Mouse (Mus musculus) neural tube, embryonic 10.5 days (tissue): Measurements from ENCODE around the gene Shd.

Source experiments
- DNase-seq: peaks from one replicate; pipeline ENCODE4 v3.0.0-alpha.2; 2017; ENCODE audit warnings: low spot score; ENCODE audit errors: extremely low spot score

The Shd gene

DNA sequence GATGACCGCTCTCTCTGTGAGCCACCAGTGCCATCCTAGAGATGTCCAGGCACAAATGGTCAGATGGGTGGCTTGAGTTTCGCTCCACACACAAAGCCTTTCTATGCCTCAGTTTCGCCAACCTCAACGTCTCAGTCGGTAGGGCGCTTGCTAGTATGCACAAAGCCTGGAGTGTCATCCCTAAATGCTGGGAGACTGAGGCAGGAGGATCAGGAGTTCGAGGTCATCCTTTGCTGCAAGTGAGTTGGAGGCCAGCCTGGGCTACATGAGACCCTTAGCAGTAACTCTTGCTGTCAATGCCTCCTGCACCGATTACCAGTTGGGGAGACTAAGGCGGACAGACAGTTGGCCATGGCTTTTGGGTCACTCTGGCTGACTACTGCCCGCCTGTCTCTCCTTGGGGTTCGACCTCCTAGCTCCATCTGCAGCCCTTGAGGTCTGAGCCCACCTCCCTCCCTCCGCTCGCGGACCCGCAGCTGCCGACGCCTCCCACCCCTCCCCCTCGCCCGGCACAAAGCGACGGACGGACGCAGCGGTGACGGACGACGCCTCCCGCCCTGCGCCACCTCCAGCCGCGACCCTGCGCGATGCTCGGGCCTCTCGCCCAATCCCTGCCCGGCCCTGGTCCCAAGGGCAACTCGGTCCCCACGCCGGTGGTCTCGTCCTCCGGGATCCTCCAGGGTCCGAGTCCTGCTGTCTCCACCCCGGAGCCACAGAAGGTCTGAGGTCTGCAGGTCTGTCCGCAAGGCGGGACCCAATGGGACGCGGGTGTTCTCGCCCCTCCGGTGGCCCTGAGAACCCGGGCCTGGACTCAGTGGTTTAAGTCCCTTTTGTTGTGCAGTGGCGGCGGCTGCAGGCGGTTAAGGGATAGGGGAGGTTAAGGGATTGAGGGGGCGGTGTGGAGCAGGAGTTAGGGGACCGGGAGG lies at the start of gene Shd:
Gene Shd, plus strand, starts transcription at position 502 of the 926 bp plus-strand sequence.
- DNase-seq, result peak; percentile 83

DNA sequence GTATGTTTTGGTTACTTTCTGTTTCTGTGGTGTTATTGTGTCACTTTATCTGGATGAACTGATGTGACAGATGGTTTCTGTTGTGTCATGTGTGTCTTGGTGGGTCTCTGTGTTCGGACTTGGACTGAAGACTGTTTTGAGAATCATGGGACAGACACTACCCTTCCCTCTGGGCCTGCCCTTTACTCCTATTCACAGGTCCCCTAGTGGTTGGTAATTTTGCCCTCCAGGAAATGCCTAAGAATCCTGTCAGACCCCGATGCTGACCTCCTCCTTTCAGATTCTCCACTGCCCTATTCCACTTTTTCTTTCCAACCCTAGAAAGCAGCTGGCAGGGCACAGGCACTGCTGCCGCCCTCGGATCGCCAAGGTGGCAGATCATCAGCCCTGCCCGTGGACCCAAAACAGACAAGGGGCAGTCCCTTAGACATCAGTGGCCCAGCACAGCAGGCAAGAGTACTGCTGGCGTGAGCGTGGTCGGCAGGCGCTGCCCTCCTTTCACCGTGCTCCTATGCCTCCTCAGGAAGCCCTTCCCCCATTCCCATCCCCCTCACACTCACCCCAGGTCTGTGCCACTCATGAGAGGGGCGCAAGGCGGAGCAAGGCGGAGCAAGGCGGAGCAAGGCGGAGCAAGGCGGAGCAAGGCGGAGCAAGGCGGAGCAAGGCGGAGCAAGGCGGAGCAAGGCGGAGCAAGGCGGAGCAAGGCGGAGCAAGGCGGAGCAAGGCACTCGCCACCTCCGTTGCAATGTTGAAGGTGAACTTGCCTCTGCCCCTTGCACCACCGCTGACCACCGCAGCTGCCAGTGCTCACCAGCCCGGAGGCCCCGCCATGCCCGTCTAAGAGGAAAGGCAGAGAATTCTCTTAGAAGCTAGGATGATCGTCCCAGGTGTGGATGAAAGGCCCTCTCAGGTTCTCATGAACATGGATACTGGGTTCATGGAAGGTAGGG lies 38.4 kb upstream of the Shd start:
- DNase-seq, result peak; percentile 81

DNA sequence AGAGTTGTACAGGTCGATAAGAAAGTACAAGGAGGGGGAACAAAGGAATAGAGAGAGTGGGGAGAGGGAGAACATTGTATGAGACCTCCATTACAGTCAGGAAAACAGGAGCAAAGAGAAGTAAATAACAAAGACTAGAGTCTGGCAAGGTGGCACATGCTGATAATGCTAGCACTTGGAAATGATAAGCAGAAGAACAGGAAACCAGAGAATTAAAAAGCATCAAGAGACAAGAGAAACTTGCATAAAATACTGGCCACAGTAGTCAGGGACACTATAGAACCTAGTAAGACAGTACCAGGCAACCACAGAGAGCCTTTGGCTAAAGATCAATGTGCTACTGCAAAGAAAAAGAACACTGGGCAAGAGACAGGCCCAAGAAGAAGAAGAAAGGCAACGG lies 37.6 kb upstream of the Shd start:
- no peak for DNase-seq

DNA sequence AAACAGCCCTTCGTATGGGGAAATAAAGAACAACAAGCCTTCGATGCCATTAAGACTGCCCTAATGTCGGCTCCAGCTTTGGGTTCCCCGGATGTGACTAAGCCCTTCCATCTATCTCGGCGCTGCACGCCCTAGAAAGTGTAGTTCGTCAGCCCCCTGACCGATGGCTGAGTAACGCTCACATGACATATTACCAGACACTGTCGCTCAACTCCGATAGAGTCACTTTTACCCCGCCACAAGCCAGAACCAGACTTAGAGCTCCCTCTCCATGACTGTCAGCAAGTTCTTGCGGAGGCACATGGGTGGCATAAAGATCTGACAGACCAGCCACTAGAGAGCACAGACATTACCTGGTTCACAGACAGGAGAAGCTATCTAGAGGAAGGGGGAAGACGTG lies 37.1 kb upstream of the Shd start:
- DNase-seq, result no peak

DNA sequence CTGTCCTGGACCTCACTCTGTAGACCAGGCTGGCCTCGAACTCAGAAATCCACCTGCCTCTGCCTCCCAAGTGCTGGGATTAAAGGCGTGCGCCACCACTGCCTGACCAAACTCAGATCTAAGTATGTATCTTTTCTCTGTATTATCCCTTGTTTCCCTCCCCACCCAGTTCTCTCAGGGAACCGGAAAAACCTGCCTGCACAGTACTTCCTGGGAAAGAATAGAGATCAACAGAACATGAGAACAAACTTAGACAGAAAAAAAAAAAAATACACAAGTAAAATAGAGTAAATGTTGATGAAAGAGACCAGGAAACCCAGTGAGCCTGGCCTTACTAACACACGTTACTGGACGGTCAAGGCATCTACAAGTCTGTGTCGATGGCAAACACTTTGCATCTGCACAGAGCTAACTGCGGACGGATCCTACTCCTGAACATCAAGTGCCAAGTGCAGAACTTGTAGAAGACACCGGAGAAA lies 25.8 kb upstream of the Shd start:
- DNase-seq, result peak; percentile 41

DNA sequence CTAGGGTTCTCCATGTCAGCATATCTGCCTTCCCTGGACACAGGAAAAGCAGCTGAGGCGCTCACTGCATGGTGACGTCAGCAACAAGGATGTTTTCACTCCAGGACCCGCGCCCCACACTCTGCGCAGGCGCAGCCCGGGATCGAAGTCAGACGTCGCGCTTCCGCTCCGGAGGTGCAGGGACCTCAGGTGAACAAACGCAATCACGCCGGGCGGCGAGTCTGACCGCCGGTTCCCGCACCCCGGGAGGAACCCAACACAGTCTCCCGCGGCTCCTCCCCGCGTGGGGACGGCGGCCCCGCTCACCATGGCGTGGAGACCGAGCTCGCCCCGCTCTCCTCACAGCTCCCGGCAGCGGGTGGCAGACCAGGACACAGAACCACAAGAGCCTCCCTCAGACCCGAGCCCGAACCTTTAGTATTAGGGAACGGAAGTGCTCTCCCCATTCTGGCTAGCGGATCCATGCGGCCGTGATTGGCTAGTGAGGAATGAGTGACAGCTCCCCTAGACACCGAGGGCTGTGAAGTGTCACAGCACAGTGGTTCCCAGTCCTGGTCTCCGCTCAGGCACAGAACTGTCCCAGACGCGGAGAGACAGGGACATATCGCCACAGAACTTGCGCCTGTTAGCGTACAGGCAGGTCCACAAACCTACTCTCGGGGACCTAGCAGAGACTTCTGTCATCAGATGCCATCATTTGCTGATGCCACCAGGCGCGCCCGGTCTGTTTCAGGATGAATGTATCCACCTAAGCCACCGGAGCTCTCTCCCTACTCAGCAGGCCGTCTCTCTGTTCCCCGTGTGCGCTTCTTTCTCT lies 25.2 kb upstream of the Shd start:
- DNase-seq, result peak; percentile 75

DNA sequence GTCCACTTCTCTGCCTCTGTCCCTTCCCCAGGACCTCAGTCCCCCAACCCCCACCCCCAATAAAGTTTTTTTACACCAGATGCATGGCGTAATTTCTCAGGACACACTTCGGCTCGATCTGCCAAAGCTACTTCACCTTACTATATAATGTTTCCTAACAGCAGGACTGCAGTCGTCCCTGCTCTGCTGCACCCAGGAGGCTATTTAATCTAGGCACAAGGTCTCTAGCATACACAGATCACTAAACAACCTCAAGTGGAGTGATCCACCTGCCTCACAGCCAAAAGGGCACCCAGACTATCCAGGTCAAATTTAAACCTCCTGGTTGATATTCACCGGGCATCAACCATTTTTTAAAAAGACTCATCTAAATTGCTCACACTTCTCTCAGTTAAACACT lies 24.6 kb upstream of the Shd start:
- DNase-seq, result no peak

DNA sequence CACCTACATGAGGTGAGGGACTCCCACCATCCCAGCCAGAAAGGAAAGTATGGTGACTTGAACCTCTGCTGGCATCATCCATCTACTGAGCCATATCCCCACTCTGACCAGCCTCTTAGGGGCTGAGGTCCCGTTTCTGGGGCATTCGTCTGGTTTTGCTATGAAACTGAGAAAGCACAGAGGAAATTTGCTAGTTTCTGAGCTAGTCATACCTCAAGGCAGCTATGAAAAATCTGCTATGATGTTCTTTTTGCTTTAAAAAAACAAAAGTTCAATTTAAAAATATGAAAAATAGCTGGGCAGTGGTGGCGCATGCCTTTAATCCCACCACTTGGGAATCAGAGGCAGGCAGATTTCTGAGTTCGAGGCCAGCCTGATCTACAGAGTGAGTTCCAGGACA lies 21.6 kb upstream of the Shd start:
- no peak for DNase-seq

DNA sequence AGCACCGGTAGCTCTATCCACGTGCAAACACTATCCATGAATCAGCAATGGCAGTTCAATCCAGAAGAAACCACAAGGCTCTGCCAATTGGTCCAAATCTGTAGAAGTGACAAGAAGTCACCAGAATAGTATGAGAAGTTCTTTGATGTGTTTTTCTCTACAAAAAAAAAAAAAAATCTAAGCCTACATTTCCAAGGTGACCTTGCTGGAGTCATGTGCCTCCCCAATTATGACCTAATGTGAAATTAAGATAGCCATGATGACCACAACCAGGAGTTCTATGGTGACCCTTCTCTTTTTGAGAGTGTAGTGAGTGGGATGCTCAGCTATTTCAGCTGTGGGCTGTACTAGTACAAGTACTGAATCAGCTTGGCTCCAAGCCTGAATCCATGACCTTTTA lies 20.9 kb upstream of the Shd start, which contains the start of gene Zfp119b:
Gene Zfp119b, minus strand, starts transcription at position 101 of the 400 bp plus-strand sequence.
- DNase-seq, result no peak

DNA sequence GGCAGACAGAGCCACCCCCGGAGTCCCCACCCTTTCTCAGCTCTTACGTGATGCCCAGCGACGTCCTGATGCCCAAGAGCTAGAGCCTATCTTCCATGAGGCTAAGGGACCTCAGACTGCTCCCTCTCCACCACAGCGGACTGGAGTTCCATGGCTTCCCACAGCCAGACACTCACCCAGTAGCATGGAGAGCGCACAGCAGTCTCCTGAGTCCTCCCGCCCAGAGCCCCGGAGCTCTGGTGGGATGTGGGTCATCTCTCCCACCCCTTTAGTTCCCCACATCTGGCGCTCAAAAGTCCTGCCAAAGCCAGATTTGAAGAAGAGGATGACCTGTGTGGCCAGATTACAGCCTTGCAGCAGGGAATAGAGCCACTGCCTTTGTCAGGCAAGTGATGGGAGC lies 19.7 kb upstream of the Shd start:
- no peak for DNase-seq

DNA sequence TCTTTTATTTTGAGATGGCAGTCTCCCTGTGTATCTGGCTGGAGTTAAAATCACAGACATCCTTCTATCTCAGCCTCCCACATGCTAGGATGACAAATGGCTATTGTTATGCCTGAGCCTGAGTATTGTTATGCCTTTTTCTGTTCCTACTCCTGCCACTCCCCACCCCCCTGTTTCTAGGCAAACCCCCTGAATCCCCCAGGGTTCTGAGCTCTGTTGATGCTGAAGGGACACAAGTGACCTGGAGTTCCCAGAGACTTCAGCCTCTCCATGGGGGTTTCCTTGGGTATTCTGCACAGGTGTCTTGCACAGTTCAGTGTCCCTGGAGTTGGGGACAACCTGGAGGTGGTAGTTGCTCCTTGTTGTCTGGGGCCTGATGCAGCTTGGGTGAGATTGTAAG lies 18.2 kb upstream of the Shd start:
- no peak for DNase-seq

DNA sequence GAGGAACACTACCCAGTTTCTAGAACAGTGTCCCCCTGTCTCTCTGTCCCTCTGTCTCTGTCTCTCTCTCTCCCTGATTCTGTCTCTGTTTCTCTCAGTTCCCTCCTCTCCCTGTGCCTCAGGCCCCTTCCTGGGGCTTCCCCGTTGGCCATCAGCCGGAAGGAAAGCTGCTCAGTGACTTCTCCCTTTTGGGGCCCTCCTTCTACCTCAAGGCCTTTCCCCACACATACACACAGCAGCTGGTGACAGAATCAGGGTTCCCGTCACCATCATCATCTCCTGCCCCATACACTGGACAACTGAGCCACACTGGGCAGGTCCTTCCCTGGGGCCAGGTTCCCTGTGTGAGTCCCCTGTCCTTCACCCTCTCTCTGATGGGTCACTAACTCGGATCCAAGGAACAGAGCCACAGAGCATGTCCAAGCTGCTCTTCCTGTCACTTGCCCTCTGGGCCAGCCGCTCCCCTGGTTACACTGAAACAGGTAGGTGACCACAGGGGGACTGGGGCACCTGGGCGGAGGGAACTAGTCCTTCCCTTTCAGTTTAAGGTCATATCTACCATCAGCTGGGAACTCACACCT lies 17.7 kb upstream of the Shd start, which contains the start of gene Ebi3:
Gene Ebi3, plus strand, starts transcription at position 194 of the 581 bp plus-strand sequence.
- DNase-seq, result no peak

DNA sequence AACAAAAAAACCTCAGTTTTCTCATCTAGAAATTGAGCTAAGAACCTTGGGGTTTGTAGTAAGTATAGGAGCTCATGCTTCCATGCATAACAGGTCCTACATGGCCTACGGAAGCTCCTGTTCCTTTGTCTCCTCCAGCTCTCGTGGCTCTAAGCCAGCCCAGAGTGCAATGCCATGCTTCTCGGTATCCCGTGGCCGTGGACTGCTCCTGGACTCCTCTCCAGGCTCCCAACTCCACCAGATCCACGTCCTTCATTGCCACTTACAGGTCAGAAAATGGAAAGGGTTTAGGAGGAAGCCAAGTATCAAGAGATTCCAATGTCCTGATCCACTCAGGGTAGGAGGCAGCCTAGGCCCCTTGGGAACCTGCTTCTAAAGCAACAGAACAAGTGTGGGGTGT lies 16.5 kb upstream of the Shd start:
- peak; percentile 11 for DNase-seq

DNA sequence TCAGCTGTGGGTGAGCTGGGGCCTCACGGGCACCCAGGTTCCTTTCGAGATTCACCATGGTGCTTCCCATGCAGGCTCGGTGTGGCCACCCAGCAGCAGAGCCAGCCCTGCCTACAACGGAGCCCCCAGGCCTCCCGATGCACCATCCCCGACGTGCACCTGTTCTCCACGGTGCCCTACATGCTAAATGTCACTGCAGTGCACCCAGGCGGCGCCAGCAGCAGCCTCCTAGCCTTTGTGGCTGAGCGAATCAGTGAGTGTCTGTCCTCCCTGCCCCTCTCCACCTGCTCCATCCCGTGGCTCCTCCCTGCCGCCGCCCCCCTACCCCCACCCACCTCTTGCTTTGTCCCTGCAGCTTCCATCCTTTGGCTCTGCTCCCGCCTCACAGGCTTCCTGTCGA lies 16.0 kb upstream of the Shd start:
- no peak for DNase-seq

DNA sequence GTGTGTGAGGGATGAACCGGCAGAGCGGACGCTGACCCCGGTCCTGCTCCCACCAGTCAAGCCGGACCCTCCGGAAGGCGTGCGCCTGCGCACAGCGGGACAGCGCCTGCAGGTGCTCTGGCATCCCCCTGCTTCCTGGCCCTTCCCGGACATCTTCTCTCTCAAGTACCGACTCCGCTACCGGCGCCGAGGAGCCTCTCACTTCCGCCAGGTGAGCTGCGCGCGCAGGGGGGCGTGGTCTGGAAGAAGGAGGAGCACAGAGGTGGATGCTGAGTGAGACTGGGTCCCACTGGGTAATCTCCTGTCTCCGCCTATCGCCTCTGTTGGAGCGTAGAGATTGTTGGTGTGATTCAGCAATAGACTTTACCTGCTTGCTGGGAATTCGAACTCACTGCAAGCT lies 14.1 kb upstream of the Shd start:
- DNase-seq, result peak; percentile 76

DNA sequence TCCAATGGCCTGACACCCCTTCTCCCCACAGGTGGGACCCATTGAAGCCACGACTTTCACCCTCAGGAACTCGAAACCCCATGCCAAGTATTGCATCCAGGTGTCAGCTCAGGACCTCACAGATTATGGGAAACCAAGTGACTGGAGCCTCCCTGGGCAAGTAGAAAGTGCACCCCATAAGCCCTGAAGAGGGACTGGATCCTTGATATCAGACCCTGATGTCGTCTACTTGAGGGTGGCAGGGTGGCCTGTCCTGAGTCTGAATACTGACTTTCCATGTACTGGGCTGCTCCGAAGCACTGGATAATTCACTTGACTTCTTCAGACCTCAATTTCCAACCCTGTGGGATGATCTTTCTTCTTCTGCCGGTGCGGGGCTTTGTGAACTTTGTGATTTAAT lies 13.7 kb upstream of the Shd start:
- no peak for DNase-seq

DNA sequence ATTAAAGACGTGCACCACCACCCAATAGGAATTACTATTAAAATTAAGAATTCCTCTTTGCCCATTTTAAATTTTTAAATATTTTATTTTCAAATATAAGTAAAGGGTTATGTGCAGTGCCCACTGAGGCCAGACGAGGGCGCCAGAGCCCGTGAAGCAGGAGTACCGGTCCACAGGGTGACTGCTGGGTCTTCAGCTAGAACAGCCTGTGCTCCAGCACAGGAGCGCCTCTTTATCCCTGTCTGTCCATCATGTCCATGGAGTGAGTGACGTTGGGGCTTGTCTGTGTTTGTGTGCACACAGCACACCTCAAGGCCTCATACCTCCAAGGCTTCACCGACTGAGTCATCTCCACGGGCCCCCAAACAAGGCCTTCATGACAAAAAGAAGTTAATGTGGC lies 13.1 kb upstream of the Shd start:
- peak; percentile 80 for DNase-seq

DNA sequence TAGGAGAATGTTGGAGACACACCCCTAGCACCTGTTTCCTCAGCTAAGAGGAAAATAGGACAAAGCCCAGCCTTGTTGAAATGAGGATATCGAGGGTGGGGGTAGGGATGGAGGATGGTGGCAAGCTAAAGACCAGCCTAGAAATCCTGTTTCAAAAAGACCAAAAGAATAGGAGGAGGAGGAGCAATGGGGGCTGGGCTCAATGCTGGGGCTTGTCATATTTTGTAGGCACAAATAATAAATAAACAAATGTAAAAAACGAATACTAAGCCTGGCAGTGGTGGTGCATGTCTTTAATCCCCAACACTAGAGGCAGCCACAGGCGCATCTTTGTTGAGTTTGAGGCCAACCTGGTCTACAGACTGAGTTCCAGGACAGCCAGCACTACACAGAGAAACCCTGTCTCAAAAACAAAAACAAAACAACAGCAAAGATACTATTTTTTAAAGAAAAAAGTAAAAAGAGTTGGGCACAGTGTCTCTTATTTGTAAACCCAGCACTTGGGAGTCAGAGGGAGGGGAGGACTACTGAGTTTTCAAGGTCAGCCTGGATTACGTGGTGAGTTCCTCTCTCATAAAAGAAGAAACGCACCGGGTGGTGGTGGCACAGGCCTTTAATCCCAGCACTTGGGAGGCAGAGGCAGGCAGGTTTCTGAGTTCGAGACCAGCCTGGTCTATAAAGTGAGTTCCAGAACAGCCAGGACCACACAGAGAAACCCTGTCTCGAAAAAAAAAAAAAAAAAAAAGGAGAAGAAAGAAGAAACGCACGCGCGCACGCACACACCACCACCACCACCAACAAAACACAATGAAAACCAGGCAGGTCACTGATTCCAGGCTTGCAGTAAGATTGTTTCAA lies 12.3 kb upstream of the Shd start:
- no peak for DNase-seq

DNA sequence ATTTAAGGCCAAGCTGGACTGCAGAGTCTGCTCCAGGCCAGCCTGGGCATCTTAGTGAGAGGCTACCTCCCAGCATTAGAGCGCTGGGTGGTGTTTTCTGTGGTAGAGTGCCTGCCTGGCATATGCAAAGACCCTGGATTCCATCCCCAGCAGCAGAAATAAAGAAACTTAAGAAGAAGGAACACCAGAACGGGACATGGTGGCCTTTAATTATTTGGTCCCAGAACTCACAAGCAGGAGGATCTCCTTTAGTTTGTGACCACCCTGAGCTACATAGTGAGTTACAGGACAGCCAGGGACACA lies 11.7 kb upstream of the Shd start:
- DNase-seq, result peak; percentile 34
